Mouse (Mus musculus) C2C12 (cell line): ENCODE measurements around the gene Srrm1.

Source experiments
- CEBPB ChIP-seq: IDR thresholded peaks from one replicate; pipeline ENCODE4 v1.6.1; 2011; ENCODE audit warnings: low read depth, mild to moderate bottlenecking, control low read depth, moderate library complexity
- CTCF ChIP-seq: IDR thresholded peaks from one replicate; pipeline ENCODE4 v1.5.1; 2011; ENCODE audit not compliant: control insufficient read depth, insufficient read depth, insufficient read length
- MAX ChIP-seq: IDR thresholded peaks from one replicate; pipeline ENCODE4 v1.6.1; 2011; ENCODE audit warnings: mild to moderate bottlenecking, control low read depth
- MYOG ChIP-seq: IDR thresholded peaks from one replicate; pipeline ENCODE4 v1.6.1; 2011; ENCODE audit not compliant: control insufficient read depth, insufficient read length; ENCODE audit errors: extremely low read depth
- USF1 ChIP-seq: IDR thresholded peaks from one replicate; pipeline ENCODE4 v1.6.1; 2011; ENCODE audit warnings: low read depth, mild to moderate bottlenecking, control low read depth, moderate library complexity

GRCm38 (mm10) chr4:135353794-135354450 is 801 bp upstream of the Srrm1 start:
- TF ChIP-seq CEBPB = no peak
- no peak for TF ChIP-seq MAX
- no peak for TF ChIP-seq CTCF
- no peak for TF ChIP-seq USF1
- no peak for TF ChIP-seq MYOG
